Mouse (Mus musculus) embryonic facial prominence, embryonic 11.5 days (tissue): ENCODE measurements around the gene Dcx. TPM values are rescaled to one million over a fixed set of nuclear protein-coding genes. Genes with fewer than 3 reads are reported as not detected.

Experiments used
- ATAC-seq: fragments of 200-750 bp; cut with Nextera tagmentation; replicated peaks from 2 replicates; pipeline ENCODE4 v1.8.0; 2017; ENCODE audit warnings: low read depth; ENCODE audit not compliant: insufficient number of reproducible peaks, low FRiP score, low TSS enrichment
- DNase-seq: peaks from one replicate; pipeline ENCODE4 v3.0.0-alpha.2; 2015; ENCODE audit warnings: low spot score
- H3K27ac ChIP-seq: fragments of 300-500 bp; sonication (generic); replicated peaks from 2 replicates; pipeline ENCODE4 v1.5.1; 2014; ENCODE audit warnings: mild to moderate bottlenecking, low read depth, low read length, control low read depth
- H3K27me3 ChIP-seq: fragments of 300-500 bp; sonication (generic); 2 replicates; pipeline ENCODE4 v1.6.1; 2014; ENCODE audit warnings: mild to moderate bottlenecking, low read length, moderate library complexity, mixed read lengths; ENCODE audit not compliant: control insufficient read depth, insufficient read depth
- H3K36me3 ChIP-seq: fragments of 300-500 bp; sonication (generic); replicated peaks from 2 replicates; pipeline ENCODE4 v1.6.1; 2014; ENCODE audit warnings: low read depth, mild to moderate bottlenecking, low read length, moderate library complexity, mixed read lengths; ENCODE audit not compliant: control insufficient read depth, insufficient read depth
- H3K4me1 ChIP-seq: fragments of 300-500 bp; sonication (generic); 2 replicates; pipeline ENCODE4 v1.6.1; 2014; ENCODE audit warnings: low read length, mixed read lengths; ENCODE audit not compliant: control insufficient read depth, insufficient read depth
- H3K4me2 ChIP-seq: fragments of 300-500 bp; sonication (generic); 2 replicates; pipeline ENCODE4 v1.6.1; 2014; ENCODE audit warnings: low read depth, mild to moderate bottlenecking, control low read depth, low read length, moderate library complexity
- H3K4me3 ChIP-seq: fragments of 300-500 bp; sonication (generic); 2 replicates; pipeline ENCODE4 v1.5.1; 2014; ENCODE audit warnings: low read depth, low read length, control low read depth
- H3K9ac ChIP-seq: fragments of 300-500 bp; sonication (generic); replicated peaks from 2 replicates; pipeline ENCODE4 v1.6.1; 2014; ENCODE audit warnings: mild to moderate bottlenecking, control low read depth, low read length
- H3K9me3 ChIP-seq: fragments of 300-500 bp; sonication (generic); replicated peaks from 2 replicates; pipeline ENCODE4 v1.6.1; 2016; ENCODE audit warnings: mild to moderate bottlenecking, low read length, inconsistent platforms, mixed read lengths; ENCODE audit not compliant: control insufficient read depth
- WGBS: fragments of 180-500 bp; shearing (Covaris S2); extraction: QIAGEN DNeasy Blood & Tissue Kit; methylation state at CpG from one replicate; pipeline ENCODE4 v1.1.7; 2014; 5-methylcytosine and 5-hydroxymethylcytosine counted together
- polyA plus RNA-seq: library from polyadenylated mRNA; unstranded; fragments of >200 nt; fragmentation: Nextera tagmentation; extraction: Ambion mirVana; gene quantifications from 2 replicates; pipeline ENCODE4 v1.2.1, GENCODE M21; 2014

The Dcx gene
- 20.1 and 30.9 TPM in 2 replicates for polyA plus RNA-seq

DNA sequence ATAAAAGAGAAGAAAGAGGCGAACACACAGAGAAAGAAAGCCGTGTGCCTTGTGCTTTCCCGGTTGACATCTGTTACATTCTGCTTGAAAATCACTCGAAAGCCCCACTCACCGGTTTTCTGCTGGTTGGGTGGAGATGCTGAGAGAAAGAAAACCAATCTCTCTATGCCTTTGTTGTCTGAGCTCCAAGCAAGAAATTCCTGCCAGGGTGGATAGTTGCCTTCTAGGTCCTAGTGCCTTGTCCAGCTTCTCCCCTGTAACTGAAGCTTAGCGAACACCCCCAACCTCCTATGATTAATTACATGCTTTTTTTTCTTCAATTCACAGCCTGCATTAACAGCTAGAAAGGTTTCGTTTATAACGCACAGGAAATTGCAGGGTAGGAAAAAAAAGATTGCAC, at the start of gene Dcx:
TSS of gene Dcx (minus strand) at position 354 of the 400 bp plus-strand sequence.
- 50% methylated on average over 8 of the region's 8 CpGs for WGBS
- H3K27me3 ChIP-seq: no peaks in the 10 kb centered on the region
- H3K4me3 ChIP-seq: no peak within 1 kb of the TSS
- H3K36me3 ChIP-seq: no peaks in the 10 kb centered on the region
- H3K4me1 ChIP-seq: no peaks in the 10 kb centered on the region
- DNase-seq: peak; percentile 5
- no peak within 1 kb of the TSS for H3K4me2 ChIP-seq
- ATAC-seq: no peak
- no peak within 1 kb of the TSS for H3K9ac ChIP-seq
- H3K27ac ChIP-seq: no peak within 1 kb of the TSS
- H3K9me3 ChIP-seq: no peaks in the 10 kb centered on the region

DNA sequence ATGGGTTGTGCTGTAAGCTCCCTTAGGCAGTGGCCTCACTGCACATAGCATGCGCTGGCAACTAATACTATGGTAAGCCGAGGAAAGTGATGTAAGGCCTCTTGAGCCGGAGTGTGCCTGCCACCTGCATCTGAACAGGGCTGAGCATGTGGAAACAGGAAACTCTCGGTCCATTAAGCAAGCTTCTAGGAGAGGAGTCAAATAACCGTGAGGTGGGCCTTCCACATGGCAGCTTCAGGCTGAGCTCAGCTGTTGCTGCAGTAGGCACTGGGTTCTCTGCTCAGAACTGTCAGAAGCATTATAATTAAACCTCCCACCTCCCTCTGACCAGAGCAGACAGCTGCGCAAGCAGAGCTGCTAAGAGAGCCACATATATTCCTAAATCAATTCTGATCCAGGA, 33.1 kb upstream of the Dcx start:
- no peak overlapping the region for H3K4me3 ChIP-seq

DNA sequence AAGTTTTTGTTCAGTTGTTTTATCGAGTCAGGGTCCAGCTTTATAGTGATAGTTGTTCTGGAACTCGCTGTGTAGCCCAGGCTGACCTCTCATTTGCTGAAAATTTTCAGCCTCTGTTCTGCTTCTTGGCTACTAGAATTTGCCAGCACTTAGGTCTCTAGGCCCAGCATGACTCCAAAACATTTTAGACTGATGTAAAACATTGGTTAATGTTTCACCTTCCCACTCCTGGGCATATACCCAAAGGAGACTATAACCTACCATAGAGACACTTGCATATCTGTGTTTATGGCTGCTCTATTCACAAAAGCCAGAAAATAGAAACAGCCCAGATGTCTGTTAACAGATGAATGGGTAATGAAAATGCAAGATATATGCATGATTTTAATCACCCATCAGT, 560 bp upstream of the Dcx start:
- DNase-seq (no peak), ATAC-seq (no peak)
- Histone ChIP-seq H3K9ac (no peak overlapping the region), H3K27me3 (no peaks in the 10 kb centered on the region), H3K4me2 (no peak overlapping the region), H3K4me3 (no peak overlapping the region), H3K36me3 (no peaks in the 10 kb centered on the region), H3K9me3 (no peaks in the 10 kb centered on the region), H3K27ac (no peak overlapping the region), H3K4me1 (no peaks in the 10 kb centered on the region)
- 89% methylated on average over 2 of the region's 2 CpGs for WGBS

More for the DNA sequence above, 33.1 kb upstream of the Dcx start:
- DNase-seq (peak; percentile 49), ATAC-seq (peak; percentile 81)
- Histone ChIP-seq H3K27ac (no peak overlapping the region), H3K27me3 (no peaks in the 10 kb centered on the region), H3K36me3 (no peaks in the 10 kb centered on the region), H3K9ac (no peak overlapping the region), H3K4me1 (no peaks in the 10 kb centered on the region), H3K9me3 (no peaks in the 10 kb centered on the region), H3K4me2 (no peak overlapping the region)
- WGBS: 52% methylated on average over 6 of the region's 6 CpGs

DNA sequence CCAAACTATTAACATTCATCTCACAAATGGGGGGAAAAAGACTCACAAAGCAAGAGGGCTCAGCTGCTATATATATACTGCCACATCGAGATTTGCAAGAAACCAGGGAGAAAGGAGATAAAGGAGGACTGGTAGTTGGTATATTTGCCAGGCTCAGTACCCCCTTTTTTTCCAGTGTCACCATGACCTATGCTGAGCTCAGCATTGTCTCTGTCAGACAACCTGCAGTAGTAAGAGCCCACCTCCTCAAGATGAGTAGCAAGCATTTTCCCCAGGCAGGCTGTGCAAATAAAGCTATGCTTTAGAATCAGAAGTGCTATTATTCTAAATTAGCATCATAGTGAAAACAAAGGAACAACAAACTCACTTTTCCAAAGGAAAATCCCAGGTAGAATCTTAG, 581 bp downstream of the Dcx start:
- H3K36me3 ChIP-seq: no peaks in the 10 kb centered on the region
- H3K27me3 ChIP-seq: no peaks in the 10 kb centered on the region
- H3K27ac ChIP-seq: no peak overlapping the region
- WGBS: 31% methylated on average over 1 of the region's 1 CpGs
- DNase-seq (no peak), ATAC-seq (no peak)
- no peak overlapping the region for H3K4me2 ChIP-seq
- no peak overlapping the region for H3K4me3 ChIP-seq
- H3K9ac ChIP-seq: no peak overlapping the region
- H3K4me1 ChIP-seq: no peaks in the 10 kb centered on the region
- no peaks in the 10 kb centered on the region for H3K9me3 ChIP-seq

DNA sequence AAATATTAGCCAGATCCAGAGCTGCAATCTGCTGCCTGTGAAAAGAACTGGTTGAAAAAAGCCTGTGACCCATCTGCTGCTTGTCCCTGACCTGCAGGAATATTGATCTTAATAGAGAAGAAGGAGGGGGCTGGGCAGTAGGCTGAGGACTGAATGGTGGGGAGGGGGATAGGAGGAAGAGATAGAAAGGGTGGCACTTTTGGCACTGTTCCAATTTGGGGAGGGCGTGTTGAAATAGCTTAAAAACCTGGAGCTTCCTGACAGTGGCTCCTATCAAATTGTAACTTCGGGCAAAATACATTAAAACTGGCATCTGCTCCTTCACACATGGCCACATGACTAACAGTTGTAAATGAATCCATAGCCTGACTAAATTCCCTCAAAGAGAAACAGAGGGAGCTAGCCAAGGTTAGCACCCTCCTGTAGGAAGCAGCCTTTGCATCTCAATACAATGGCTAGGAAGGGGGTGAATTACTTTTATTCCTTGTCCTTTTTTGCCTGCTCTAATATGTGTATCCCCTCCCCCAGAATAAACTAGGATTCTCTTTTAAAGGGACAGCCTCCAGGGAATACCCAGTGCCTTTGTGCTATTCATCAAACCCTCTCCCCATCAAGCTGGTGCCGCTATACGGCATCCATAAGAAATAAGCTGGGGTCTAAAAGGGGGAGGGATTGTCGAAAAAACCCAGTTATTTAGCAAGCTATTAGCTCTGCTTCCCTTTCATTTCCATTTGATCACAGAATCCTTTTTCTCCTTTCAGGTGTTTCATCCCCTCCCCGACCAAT, 1.5 kb downstream of the Dcx start:
- no peaks in the 10 kb centered on the region for H3K4me1 ChIP-seq
- H3K4me3 ChIP-seq: no peak overlapping the region
- no peaks in the 10 kb centered on the region for H3K9me3 ChIP-seq
- 52% methylated on average over 6 of the region's 6 CpGs for WGBS
- H3K27ac ChIP-seq: no peak overlapping the region
- no peak overlapping the region for H3K4me2 ChIP-seq
- H3K36me3 ChIP-seq: no peaks in the 10 kb centered on the region
- no peak overlapping the region for H3K9ac ChIP-seq
- 0 out of 2 replicates have a peak, but pooled peaks have one; percentile 52 for ATAC-seq
- no peaks in the 10 kb centered on the region for H3K27me3 ChIP-seq
- DNase-seq: no peak

DNA sequence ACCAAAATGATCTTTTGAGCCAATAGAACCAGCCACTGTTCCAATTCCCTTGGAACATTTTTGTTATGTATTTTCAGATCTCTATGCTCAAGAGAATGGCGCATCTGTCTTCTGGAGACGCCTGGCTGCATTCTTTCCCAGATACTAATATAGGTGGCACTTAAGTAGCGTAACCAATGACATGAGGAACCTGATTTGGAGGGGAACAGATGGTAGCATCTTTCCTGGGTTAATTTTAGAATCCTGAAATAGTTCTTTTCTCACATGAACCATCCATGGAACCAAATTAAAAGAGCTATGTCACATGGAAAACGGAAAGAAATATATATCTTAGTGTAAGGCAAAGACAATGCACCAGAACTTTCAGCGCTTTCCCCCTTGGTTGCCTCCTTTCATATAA, 11.0 kb downstream of the Dcx start:
- DNase-seq (no peak), ATAC-seq (no peak)
- Histone ChIP-seq H3K27me3 (no peaks in the 10 kb centered on the region), H3K9me3 (no peaks in the 10 kb centered on the region), H3K36me3 (no peaks in the 10 kb centered on the region), H3K27ac (no peak overlapping the region), H3K4me1 (no peaks in the 10 kb centered on the region), H3K9ac (no peak overlapping the region), H3K4me2 (no peak overlapping the region), H3K4me3 (no peak overlapping the region)
- WGBS: 88% methylated on average over 5 of the region's 5 CpGs

DNA sequence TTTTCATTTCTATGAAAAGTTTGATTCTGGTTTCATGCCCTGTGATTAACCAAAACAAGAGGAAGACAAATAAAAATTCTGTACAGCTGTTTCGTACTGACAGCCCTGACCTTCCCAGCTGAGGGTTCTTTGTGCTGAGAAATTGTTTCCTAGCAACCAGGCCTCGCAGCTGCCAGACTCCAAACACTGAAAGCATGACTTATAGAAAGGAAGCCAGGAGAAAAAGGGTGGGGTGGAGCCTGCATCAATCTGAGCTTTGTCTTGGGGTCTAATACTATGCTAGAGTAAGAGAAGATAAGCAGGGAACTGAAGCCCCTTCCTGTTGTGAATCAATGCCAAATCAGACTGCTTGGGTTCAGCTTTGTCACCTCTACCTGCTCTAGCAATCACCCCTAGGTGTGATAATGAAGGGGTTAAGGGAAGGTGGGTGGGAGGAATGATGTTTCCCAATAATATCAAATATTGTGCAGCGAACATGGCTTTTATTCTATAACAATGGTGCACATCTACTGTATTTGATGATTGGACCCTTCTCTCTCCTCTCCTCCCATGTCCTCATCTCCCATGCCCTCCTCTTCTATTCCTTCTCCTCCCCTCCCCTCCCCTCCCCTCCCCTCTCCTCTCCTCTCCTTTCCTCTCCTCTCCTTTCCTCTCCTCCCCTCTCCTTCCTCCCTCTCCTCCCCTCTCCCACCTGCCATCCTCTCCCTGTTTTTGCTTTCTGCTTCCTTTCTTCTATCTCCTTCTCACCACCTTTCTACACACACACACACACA, 26.2 kb downstream of the Dcx start:
- Histone ChIP-seq H3K4me3 (no peak overlapping the region), H3K9me3 (no peaks in the 10 kb centered on the region), H3K4me1 (no peaks in the 10 kb centered on the region), H3K36me3 (no peaks in the 10 kb centered on the region), H3K27ac (no peak overlapping the region), H3K27me3 (no peaks in the 10 kb centered on the region), H3K4me2 (no peak overlapping the region), H3K9ac (no peak overlapping the region)
- 41% methylated on average over 3 of the region's 3 CpGs for WGBS
- ATAC-seq: no peak; the same call in 1 of the 2 replicates
- DNase-seq: peak; percentile 58

DNA sequence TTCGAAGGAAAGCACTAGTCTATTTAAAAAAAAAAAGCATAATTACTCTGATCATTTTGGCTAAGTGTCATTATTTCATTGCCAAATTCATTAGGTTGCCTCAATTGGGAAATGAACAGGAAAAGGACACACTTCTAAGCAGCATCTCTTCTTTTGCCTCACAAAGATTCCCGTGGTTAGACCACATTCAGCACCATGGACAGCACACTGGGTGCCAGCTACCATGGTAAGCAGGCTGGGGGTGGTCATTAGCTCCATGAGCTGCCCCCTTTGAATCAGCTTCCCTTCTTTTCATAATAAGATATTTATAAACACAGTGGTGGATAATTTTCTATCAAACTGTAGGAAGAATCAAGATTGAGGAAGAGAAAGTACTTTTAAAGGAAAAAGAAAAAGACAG, 28.4 kb downstream of the Dcx start:
- H3K9ac ChIP-seq: no peak overlapping the region
- no peak overlapping the region for H3K4me2 ChIP-seq
- no peaks in the 10 kb centered on the region for H3K9me3 ChIP-seq
- no peaks in the 10 kb centered on the region for H3K4me1 ChIP-seq
- no peak for ATAC-seq
- no peaks in the 10 kb centered on the region for H3K36me3 ChIP-seq
- no peak overlapping the region for H3K4me3 ChIP-seq
- peak; percentile 73 for DNase-seq
- WGBS: 30% methylated on average over 2 of the region's 2 CpGs
- no peak overlapping the region for H3K27ac ChIP-seq
- H3K27me3 ChIP-seq: no peaks in the 10 kb centered on the region
